28 mouse cellular contexts compared by ENCODE assay signal in genomic region chr5:117593273-117593672, GRCm38 (mm10).
A peak's percentile ranks its signal among the peaks of the same experiment; 100 is the strongest.
DNase-seq lines count a peak whose midpoint lies in the region; ATAC-seq lines count a peak whose summit lies in the region.
"Had no signal": no experiment of that assay in that cellular context is flagged by ENCODE, and none has a peak within 500 bp of the region (broad histone marks: within the 10 kb centered on the region; RNA-seq: fewer than 3 reads in every experiment).

No protein-coding gene starts in this region.

- H3K27me3 ChIP-seq in forebrain, embryonic 13.5 days, result no peaks in the 10 kb centered on the region
- no peaks in the 10 kb centered on the region for H3K27me3 ChIP-seq in forebrain, embryonic 12.5 days
- H3K27me3 ChIP-seq in intestine, embryonic 15.5 days (replicated peaks), result no peaks in the 10 kb centered on the region
- H3K27me3 ChIP-seq in intestine, embryonic 16.5 days (replicated peaks; ENCODE audit: control insufficient read depth, insufficient read depth, low read length), result no peaks in the 10 kb centered on the region
- H3K27me3 ChIP-seq in forebrain, embryonic 16.5 days (replicated peaks; ENCODE audit: control insufficient read depth, insufficient read depth, low read length), result no peaks in the 10 kb centered on the region
- H3K27me3 ChIP-seq in midbrain, embryonic 15.5 days (replicated peaks), result no peaks in the 10 kb centered on the region
- H3K27me3 ChIP-seq: embryonic facial prominence, embryonic 13.5 days; liver, embryonic 13.5 days; megakaryocyte, embryonic 14.5 days; neural tube, embryonic 12.5 days had no signal

- H3K4me2 ChIP-seq in forebrain, embryonic 13.5 days, result no peak overlapping the region
- no peak overlapping the region for H3K4me2 ChIP-seq in forebrain, embryonic 12.5 days
- H3K4me2 ChIP-seq in intestine, embryonic 15.5 days (replicated peaks), result no peak overlapping the region
- no peak overlapping the region for H3K4me2 ChIP-seq in intestine, embryonic 16.5 days (ENCODE audit: low read depth, low read length)
- peak overlapping the region; percentile 39 for H3K4me2 ChIP-seq in forebrain, embryonic 16.5 days (ENCODE audit: low read length)
- H3K4me2 ChIP-seq in midbrain, embryonic 15.5 days, result no peak overlapping the region
- H3K4me2 ChIP-seq: embryonic facial prominence, embryonic 13.5 days; liver, embryonic 13.5 days; neural tube, embryonic 12.5 days had no signal

- H3K4me1 ChIP-seq in forebrain, embryonic 13.5 days, result peaks cover 9% of the 10 kb centered on the region
- H3K4me1 ChIP-seq in forebrain, embryonic 12.5 days, result peaks cover 3% of the 10 kb centered on the region; the same call in 1 of the 2 replicates
- no peaks in the 10 kb centered on the region for H3K4me1 ChIP-seq in intestine, embryonic 15.5 days (replicated peaks)
- H3K4me1 ChIP-seq in intestine, embryonic 16.5 days (ENCODE audit: control insufficient read depth, insufficient read depth, low read length), result no peaks in the 10 kb centered on the region
- peaks cover 10% of the 10 kb centered on the region for H3K4me1 ChIP-seq in forebrain, embryonic 16.5 days (replicated peaks; ENCODE audit: control insufficient read depth, insufficient read depth, low read length)
- peaks cover 2% of the 10 kb centered on the region; the same call in 1 of the 2 replicates for H3K4me1 ChIP-seq in midbrain, embryonic 15.5 days
- H3K4me1 ChIP-seq: embryonic facial prominence, embryonic 13.5 days; liver, embryonic 13.5 days; megakaryocyte, embryonic 14.5 days; neural tube, embryonic 12.5 days had no signal

- ATAC-seq in forebrain, embryonic 13.5 days, result peak; percentile 41; the same call in 1 of the 2 replicates
- no peak for ATAC-seq in forebrain, embryonic 12.5 days (ENCODE audit: low FRiP score)
- peak; percentile 62 for ATAC-seq in intestine, embryonic 15.5 days
- no peak for ATAC-seq in intestine, embryonic 16.5 days
- ATAC-seq in forebrain, embryonic 16.5 days, result peak; percentile 40; the same call in 1 of the 2 replicates
- ATAC-seq in midbrain, embryonic 15.5 days (replicated peaks), result 0 out of 2 replicates have a peak, but pooled peaks have one; percentile 45
- ATAC-seq: activated CD4-positive, CD25-positive, alpha-beta regulatory T cell, adult 4 months had no signal

- no peak overlapping the region for H3K4me3 ChIP-seq in forebrain, embryonic 13.5 days
- no peak overlapping the region for H3K4me3 ChIP-seq in forebrain, embryonic 12.5 days (replicated peaks)
- H3K4me3 ChIP-seq in intestine, embryonic 15.5 days (replicated peaks), result no peak overlapping the region
- no peak overlapping the region for H3K4me3 ChIP-seq in intestine, embryonic 16.5 days (ENCODE audit: low read length)
- no peak overlapping the region for H3K4me3 ChIP-seq in forebrain, embryonic 16.5 days (replicated peaks; ENCODE audit: low read length)
- H3K4me3 ChIP-seq in midbrain, embryonic 15.5 days, result no peak overlapping the region
- H3K4me3 ChIP-seq: embryonic facial prominence, embryonic 13.5 days; erythroblast, embryonic 14.5 days; heart, embryonic 10.5 days; left cerebral cortex, adult 2 months; liver, embryonic 13.5 days; neural tube, embryonic 12.5 days had no signal

- WGBS in forebrain, embryonic 13.5 days, result 56% methylated on average over 19 of the region's 19 CpGs
- WGBS in forebrain, embryonic 12.5 days, result 63% methylated on average over 19 of the region's 19 CpGs
- WGBS in intestine, embryonic 15.5 days, result 43% methylated on average over 19 of the region's 19 CpGs
- WGBS in intestine, embryonic 16.5 days, result 40% methylated on average over 19 of the region's 19 CpGs
- WGBS in forebrain, embryonic 16.5 days, result 39% methylated on average over 19 of the region's 19 CpGs
- WGBS in midbrain, embryonic 15.5 days, result 55% methylated on average over 19 of the region's 19 CpGs

- no peaks in the 10 kb centered on the region for H3K36me3 ChIP-seq in forebrain, embryonic 13.5 days (ENCODE audit: poor library complexity, severe bottlenecking)
- no peaks in the 10 kb centered on the region for H3K36me3 ChIP-seq in forebrain, embryonic 12.5 days (replicated peaks)
- H3K36me3 ChIP-seq in intestine, embryonic 15.5 days, result no peaks in the 10 kb centered on the region
- H3K36me3 ChIP-seq in intestine, embryonic 16.5 days (ENCODE audit: control insufficient read depth, insufficient read depth, low read length), result no peaks in the 10 kb centered on the region
- H3K36me3 ChIP-seq in forebrain, embryonic 16.5 days (ENCODE audit: control insufficient read depth, insufficient read depth), result no peaks in the 10 kb centered on the region
- no peaks in the 10 kb centered on the region for H3K36me3 ChIP-seq in midbrain, embryonic 15.5 days (replicated peaks)
- H3K36me3 ChIP-seq: embryonic facial prominence, embryonic 13.5 days; heart, embryonic 10.5 days; liver, embryonic 13.5 days; neural tube, embryonic 12.5 days had no signal

- no peaks in the 10 kb centered on the region for H3K9me3 ChIP-seq in forebrain, embryonic 13.5 days (replicated peaks)
- H3K9me3 ChIP-seq in forebrain, embryonic 12.5 days, result no peaks in the 10 kb centered on the region
- H3K9me3 ChIP-seq in intestine, embryonic 15.5 days, result no peaks in the 10 kb centered on the region
- H3K9me3 ChIP-seq in intestine, embryonic 16.5 days (ENCODE audit: control insufficient read depth, low read length), result no peaks in the 10 kb centered on the region
- H3K9me3 ChIP-seq in forebrain, embryonic 16.5 days (ENCODE audit: control insufficient read depth, low read length), result no peaks in the 10 kb centered on the region
- H3K9me3 ChIP-seq in midbrain, embryonic 15.5 days, result no peaks in the 10 kb centered on the region
- H3K9me3 ChIP-seq: embryonic facial prominence, embryonic 13.5 days; heart, embryonic 10.5 days; liver, embryonic 13.5 days; neural tube, embryonic 12.5 days had no signal

- no peak overlapping the region for H3K9ac ChIP-seq in forebrain, embryonic 13.5 days
- H3K9ac ChIP-seq in forebrain, embryonic 12.5 days, result no peak overlapping the region
- no peak overlapping the region for H3K9ac ChIP-seq in intestine, embryonic 15.5 days
- no peak overlapping the region for H3K9ac ChIP-seq in intestine, embryonic 16.5 days (ENCODE audit: low read depth, low read length)
- H3K9ac ChIP-seq in forebrain, embryonic 16.5 days (replicated peaks; ENCODE audit: low read depth, low read length), result no peak overlapping the region
- no peak overlapping the region for H3K9ac ChIP-seq in midbrain, embryonic 15.5 days
- H3K9ac ChIP-seq: embryonic facial prominence, embryonic 13.5 days; liver, embryonic 13.5 days; neural tube, embryonic 12.5 days had no signal

- no peak overlapping the region for H3K27ac ChIP-seq in forebrain, embryonic 13.5 days
- H3K27ac ChIP-seq in forebrain, embryonic 12.5 days, result no peak overlapping the region
- H3K27ac ChIP-seq in intestine, embryonic 15.5 days, result no peak overlapping the region
- no peak overlapping the region for H3K27ac ChIP-seq in intestine, embryonic 16.5 days (ENCODE audit: low read length)
- H3K27ac ChIP-seq in forebrain, embryonic 16.5 days (ENCODE audit: low read length), result 0 out of 2 replicates have a peak overlapping the region, but pooled peaks have one; percentile 2
- peak overlapping the region; percentile 45; the same call in 1 of the 2 replicates for H3K27ac ChIP-seq in midbrain, embryonic 15.5 days
- H3K27ac ChIP-seq: embryonic facial prominence, embryonic 13.5 days; heart, embryonic 10.5 days; left cerebral cortex, adult 2 months; liver, embryonic 13.5 days; neural tube, embryonic 12.5 days had no signal

- no peak for DNase-seq in frontal cortex, postnatal 25 days (ENCODE audit: low spot score in 2 of 2)
- DNase-seq in frontal cortex, postnatal 36 days (ENCODE audit: low spot score in 2 of 2), result no peak
- DNase-seq: adrenal gland, postnatal 25 days; cerebellum, adult 11-12 months; cerebellum, postnatal 36 days; embryo, embryonic 11 days; gastrocnemius, postnatal 10 days; heart, postnatal 4 days; kidney, adult 18-20 months; liver, embryonic 13.5 days; lung, adult 2 months; lung, postnatal 36 days; right cerebral cortex, adult 18-20 months; right cerebral cortex, postnatal 4 days; thymus, postnatal 25 days had no signal

Comparison
In these comparisons a context has a peak if more than half of its experiments do, and no peak if none do; other contexts are left out.
1. ATAC-seq: peak in forebrain, embryonic 13.5 days (single experiment), intestine, embryonic 15.5 days (single experiment), forebrain, embryonic 16.5 days (single experiment) and midbrain, embryonic 15.5 days (single experiment); none in forebrain, embryonic 12.5 days (single experiment) and intestine, embryonic 16.5 days (single experiment).
2. H3K27ac ChIP-seq: peak in forebrain, embryonic 16.5 days (single experiment) and midbrain, embryonic 15.5 days (single experiment); none in forebrain, embryonic 13.5 days (single experiment), forebrain, embryonic 12.5 days (single experiment), intestine, embryonic 15.5 days (single experiment) and intestine, embryonic 16.5 days (single experiment).